Mouse (Mus musculus): ENCODE measurements at regions not wholly inside any gene's neighbourhood (a gene's known extent, or its start where the extent isn't known, plus 50 kb on each side); places are given as distances from the start of the nearest gene placed in this dataset.
A peak's percentile ranks its signal among the peaks of the same experiment; 100 is the strongest.

- H3K9me3 ChIP-seq (ENCODE audit: low read length), result no peaks in the 10 kb centered on the region
- H3K36me3 ChIP-seq (ENCODE audit: insufficient read depth, low read length), result no peaks in the 10 kb centered on the region
- no peak overlapping the region for H3K4me2 ChIP-seq (replicated peaks; ENCODE audit: low read depth, low read length)
- H3K4me1 ChIP-seq (ENCODE audit: insufficient read depth, low read length), result no peaks in the 10 kb centered on the region
- no peaks in the 10 kb centered on the region for H3K27me3 ChIP-seq (ENCODE audit: insufficient read depth, low read length)
- ATAC-seq (ENCODE audit: low FRiP score, low TSS enrichment), result no peak
- H3K9ac ChIP-seq (replicated peaks; ENCODE audit: low read length), result no peak overlapping the region
- H3K27ac ChIP-seq (ENCODE audit: low read length), result no peak overlapping the region
- no peak overlapping the region for H3K4me3 ChIP-seq (ENCODE audit: low read length)
- WGBS, result 84% methylated on average over 11 of the region's 11 CpGs
These were observed 114.3 kb upstream of the Plxna4 start for GRCm38 (mm10) chr6:32702245-32702791.

- Histone ChIP-seq H3K36me3 (ENCODE audit: insufficient read depth, low read length) (no peaks in the 10 kb centered on the region), H3K27ac (ENCODE audit: low read length) (no peak overlapping the region), H3K4me1 (ENCODE audit: insufficient read depth, low read length) (no peaks in the 10 kb centered on the region), H3K27me3 (ENCODE audit: insufficient read depth, low read length) (no peaks in the 10 kb centered on the region), H3K4me2 (replicated peaks; ENCODE audit: low read depth, low read length) (no peak overlapping the region), H3K9ac (replicated peaks; ENCODE audit: low read length) (no peak overlapping the region), H3K9me3 (ENCODE audit: low read length) (0 out of 2 replicates have a peak, but pooled peaks cover 3% of the 10 kb centered on the region), H3K4me3 (ENCODE audit: low read length) (no peak overlapping the region)
- ATAC-seq (ENCODE audit: low FRiP score, low TSS enrichment), result no peak
- 81% methylated on average over 1 of the region's 1 CpGs for WGBS
These were observed 111.8 kb upstream of the Plxna4 start for GRCm38 (mm10) chr6:32699811-32700210.

GRCm38 (mm10) chr6:32697771-32698270 lies 109.8 kb upstream of the Plxna4 start:
- whole genome bisulfite sequencing, result 79% methylated on average over 3 of the region's 3 CpGs

GRCm38 (mm10) chr6:32696037-32696436 lies 108.0 kb upstream of the Plxna4 start:
- H3K4me2 ChIP-seq (replicated peaks; ENCODE audit: low read depth, low read length), result no peak overlapping the region
- 0 out of 2 replicates have a peak, but pooled peaks cover 3% of the 10 kb centered on the region for H3K9me3 ChIP-seq (ENCODE audit: low read length)
- no peak overlapping the region for H3K4me3 ChIP-seq (ENCODE audit: low read length)
- ATAC-seq (ENCODE audit: low FRiP score, low TSS enrichment), result no peak
- 67% methylated on average over 2 of the region's 2 CpGs for WGBS
- no peaks in the 10 kb centered on the region for H3K27me3 ChIP-seq (ENCODE audit: insufficient read depth, low read length)
- no peak overlapping the region for H3K9ac ChIP-seq (replicated peaks; ENCODE audit: low read length)
- no peaks in the 10 kb centered on the region for H3K36me3 ChIP-seq (ENCODE audit: insufficient read depth, low read length)
- H3K27ac ChIP-seq (ENCODE audit: low read length), result no peak overlapping the region
- no peaks in the 10 kb centered on the region for H3K4me1 ChIP-seq (ENCODE audit: insufficient read depth, low read length)

More at GRCm38 (mm10) chr6:32697771-32698270, 109.8 kb upstream of the Plxna4 start:
- Histone ChIP-seq H3K27me3 (ENCODE audit: insufficient read depth, low read length) (no peaks in the 10 kb centered on the region), H3K4me2 (replicated peaks; ENCODE audit: low read depth, low read length) (no peak overlapping the region), H3K36me3 (ENCODE audit: insufficient read depth, low read length) (no peaks in the 10 kb centered on the region), H3K4me3 (ENCODE audit: low read length) (no peak overlapping the region), H3K9me3 (ENCODE audit: low read length) (0 out of 2 replicates have a peak, but pooled peaks cover 3% of the 10 kb centered on the region), H3K9ac (replicated peaks; ENCODE audit: low read length) (no peak overlapping the region), H3K4me1 (ENCODE audit: insufficient read depth, low read length) (no peaks in the 10 kb centered on the region), H3K27ac (ENCODE audit: low read length) (no peak overlapping the region)
- no peak for ATAC-seq (ENCODE audit: low FRiP score, low TSS enrichment)

GRCm38 (mm10) chr6:32672552-32672951 lies 84.6 kb upstream of the Plxna4 start:
- Histone ChIP-seq H3K36me3 (ENCODE audit: insufficient read depth, low read length) (no peaks in the 10 kb centered on the region), H3K4me3 (ENCODE audit: low read length) (no peak overlapping the region), H3K27ac (ENCODE audit: low read length) (no peak overlapping the region), H3K9me3 (ENCODE audit: low read length) (no peaks in the 10 kb centered on the region), H3K4me1 (ENCODE audit: insufficient read depth, low read length) (no peaks in the 10 kb centered on the region), H3K9ac (replicated peaks; ENCODE audit: low read length) (no peak overlapping the region), H3K4me2 (replicated peaks; ENCODE audit: low read depth, low read length) (no peak overlapping the region), H3K27me3 (ENCODE audit: insufficient read depth, low read length) (no peaks in the 10 kb centered on the region)
- WGBS, result 98% methylated on average over 6 of the region's 6 CpGs
- no peak for ATAC-seq (ENCODE audit: low FRiP score, low TSS enrichment)

- H3K27ac ChIP-seq (ENCODE audit: low read length), result no peak overlapping the region
- no peaks in the 10 kb centered on the region for H3K9me3 ChIP-seq (ENCODE audit: low read length)
- H3K36me3 ChIP-seq (ENCODE audit: insufficient read depth, low read length), result no peaks in the 10 kb centered on the region
- no peak overlapping the region for H3K4me3 ChIP-seq (ENCODE audit: low read length)
- no peaks in the 10 kb centered on the region for H3K4me1 ChIP-seq (ENCODE audit: insufficient read depth, low read length)
- no peak overlapping the region for H3K4me2 ChIP-seq (replicated peaks; ENCODE audit: low read depth, low read length)
- H3K9ac ChIP-seq (replicated peaks; ENCODE audit: low read length), result no peak overlapping the region
- ATAC-seq (ENCODE audit: low FRiP score, low TSS enrichment), result no peak
- no peaks in the 10 kb centered on the region for H3K27me3 ChIP-seq (ENCODE audit: insufficient read depth, low read length)
These were observed 71.8 kb upstream of the Plxna4 start for GRCm38 (mm10) chr6:32659743-32660142.

GRCm38 (mm10) chr6:32657378-32657777 lies 69.4 kb upstream of the Plxna4 start:
- no peak overlapping the region for H3K4me2 ChIP-seq (replicated peaks; ENCODE audit: low read depth, low read length)
- ATAC-seq (ENCODE audit: low FRiP score, low TSS enrichment), result no peak
- H3K9ac ChIP-seq (replicated peaks; ENCODE audit: low read length), result no peak overlapping the region
- H3K27ac ChIP-seq (ENCODE audit: low read length), result no peak overlapping the region
- no peaks in the 10 kb centered on the region for H3K4me1 ChIP-seq (ENCODE audit: insufficient read depth, low read length)
- H3K36me3 ChIP-seq (ENCODE audit: insufficient read depth, low read length), result no peaks in the 10 kb centered on the region
- H3K9me3 ChIP-seq (ENCODE audit: low read length), result no peaks in the 10 kb centered on the region
- H3K27me3 ChIP-seq (ENCODE audit: insufficient read depth, low read length), result no peaks in the 10 kb centered on the region
- H3K4me3 ChIP-seq (ENCODE audit: low read length), result no peak overlapping the region

GRCm38 (mm10) chr6:32654188-32654587 lies 66.2 kb upstream of the Plxna4 start:
- peak; percentile 51; the same call in 1 of the 2 replicates for ATAC-seq (ENCODE audit: low FRiP score, low TSS enrichment)

GRCm38 (mm10) chr6:32644016-32644415 lies 56.0 kb upstream of the Plxna4 start:
- H3K4me2 ChIP-seq (replicated peaks; ENCODE audit: low read depth, low read length), result no peak overlapping the region
- H3K27me3 ChIP-seq (ENCODE audit: insufficient read depth, low read length), result no peaks in the 10 kb centered on the region
- no peak overlapping the region for H3K27ac ChIP-seq (ENCODE audit: low read length)
- H3K36me3 ChIP-seq (ENCODE audit: insufficient read depth, low read length), result no peaks in the 10 kb centered on the region
- ATAC-seq (ENCODE audit: low FRiP score, low TSS enrichment), result no peak
- no peaks in the 10 kb centered on the region for H3K4me1 ChIP-seq (ENCODE audit: insufficient read depth, low read length)
- no peak overlapping the region for H3K9ac ChIP-seq (replicated peaks; ENCODE audit: low read length)
- H3K9me3 ChIP-seq (ENCODE audit: low read length), result no peaks in the 10 kb centered on the region
- no peak overlapping the region for H3K4me3 ChIP-seq (ENCODE audit: low read length)
- WGBS, result 91% methylated on average over 2 of the region's 2 CpGs

More at GRCm38 (mm10) chr6:32654188-32654587, 66.2 kb upstream of the Plxna4 start:
- WGBS, result 36% methylated on average over 2 of the region's 2 CpGs
- Histone ChIP-seq H3K4me1 (ENCODE audit: insufficient read depth, low read length) (no peaks in the 10 kb centered on the region), H3K4me2 (replicated peaks; ENCODE audit: low read depth, low read length) (no peak overlapping the region), H3K9ac (replicated peaks; ENCODE audit: low read length) (no peak overlapping the region), H3K27ac (ENCODE audit: low read length) (no peak overlapping the region), H3K9me3 (ENCODE audit: low read length) (no peaks in the 10 kb centered on the region), H3K4me3 (ENCODE audit: low read length) (no peak overlapping the region), H3K27me3 (ENCODE audit: insufficient read depth, low read length) (no peaks in the 10 kb centered on the region), H3K36me3 (ENCODE audit: insufficient read depth, low read length) (no peaks in the 10 kb centered on the region)

- Histone ChIP-seq H3K4me2 (replicated peaks; ENCODE audit: low read depth, low read length) (no peak overlapping the region), H3K36me3 (ENCODE audit: insufficient read depth, low read length) (no peaks in the 10 kb centered on the region), H3K4me1 (ENCODE audit: insufficient read depth, low read length) (no peaks in the 10 kb centered on the region), H3K9me3 (ENCODE audit: low read length) (no peaks in the 10 kb centered on the region), H3K27ac (ENCODE audit: low read length) (no peak overlapping the region), H3K27me3 (ENCODE audit: insufficient read depth, low read length) (no peaks in the 10 kb centered on the region), H3K4me3 (ENCODE audit: low read length) (no peak overlapping the region), H3K9ac (replicated peaks; ENCODE audit: low read length) (no peak overlapping the region)
- no peak for ATAC-seq (ENCODE audit: low FRiP score, low TSS enrichment)
- WGBS, result 80% methylated on average over 13 of the region's 13 CpGs
These were observed 50.9 kb upstream of the Plxna4 start for GRCm38 (mm10) chr6:32638843-32639242.

Measured in kidney, embryonic 16.5 days (tissue).